In the genomic region with DNA sequence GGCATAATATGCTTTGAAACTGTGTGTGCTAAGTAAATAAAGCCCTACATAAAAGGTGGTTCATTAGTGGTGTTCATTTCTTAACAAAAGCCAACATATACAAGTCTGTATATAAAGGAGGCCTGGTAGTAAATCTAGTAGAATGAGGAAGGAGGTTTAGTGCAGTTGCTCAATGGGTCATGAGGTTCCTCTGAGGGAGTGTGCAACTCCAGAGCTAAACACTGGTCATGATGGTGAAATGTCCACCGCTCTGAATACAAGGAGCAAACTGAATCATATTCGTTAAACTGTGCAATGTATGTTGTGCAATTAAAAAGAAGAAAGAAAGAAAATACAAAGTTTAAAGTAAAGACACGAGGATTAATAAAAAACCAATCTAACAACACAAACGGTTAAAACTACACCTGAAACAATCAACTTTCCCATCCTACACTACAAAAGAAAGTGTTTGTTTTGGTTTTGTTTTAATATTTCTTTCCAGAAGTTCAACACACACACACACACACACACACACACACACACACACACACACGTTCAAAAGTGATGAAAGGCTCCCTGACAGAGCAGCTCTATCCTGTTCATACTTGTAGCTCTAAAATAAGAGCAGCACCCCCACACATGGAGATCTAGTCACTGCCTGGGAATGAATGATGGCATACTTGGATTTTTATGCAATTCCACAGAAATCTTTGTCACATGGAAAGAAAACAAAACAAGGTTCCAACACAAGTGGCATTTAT, we compare ENCODE assay signal across 19 mouse cellular contexts. TPM values are rescaled to one million over a fixed set of nuclear protein-coding genes. Genes with fewer than 3 reads are reported as not detected.
DNase-seq lines count a peak whose midpoint lies in the region; ATAC-seq and TF ChIP-seq lines count a peak whose summit lies in the region.
"Had no signal": no experiment of that assay in that cellular context is flagged by ENCODE, and none has a peak within 500 bp of the region (broad histone marks: within the 10 kb centered on the region; RNA-seq: fewer than 3 reads in every experiment).

No protein-coding gene starts in this region.

- H3K27ac ChIP-seq in intestine, embryonic 16.5 days (ENCODE audit: low read length) = no peak overlapping the region
- H3K27ac ChIP-seq in intestine, embryonic 15.5 days = no peak overlapping the region
- peak overlapping the region; percentile 59; the same call in 1 of the 2 replicates for H3K27ac ChIP-seq in bone marrow, adult 2 months (ENCODE audit: control insufficient read depth, insufficient read depth, low read depth, low read length, poor library complexity)
- H3K27ac ChIP-seq in left cerebral cortex, adult 2 months = no peak overlapping the region
- no peak overlapping the region for H3K27ac ChIP-seq in midbrain, embryonic 14.5 days (replicated peaks; ENCODE audit: low read depth, low read length)
- H3K27ac ChIP-seq: hindbrain, embryonic 12.5 days; midbrain, embryonic 15.5 days; stomach, embryonic 15.5 days had no signal

- H3K27me3 ChIP-seq in intestine, embryonic 16.5 days (replicated peaks; ENCODE audit: control insufficient read depth, insufficient read depth, low read length) = no peaks in the 10 kb centered on the region
- no peaks in the 10 kb centered on the region for H3K27me3 ChIP-seq in intestine, embryonic 15.5 days (replicated peaks)
- H3K27me3 ChIP-seq in midbrain, embryonic 14.5 days (ENCODE audit: control insufficient read depth, insufficient read depth, low read length) = no peaks in the 10 kb centered on the region
- H3K27me3 ChIP-seq: CH12.LX; hindbrain, embryonic 12.5 days; midbrain, embryonic 15.5 days; stomach, embryonic 15.5 days had no signal

- peak; percentile 72; the same call in 1 of the 2 replicates for ATAC-seq in intestine, embryonic 16.5 days
- ATAC-seq in intestine, embryonic 15.5 days = no peak
- no peak for ATAC-seq in midbrain, embryonic 14.5 days (ENCODE audit: low FRiP score, low TSS enrichment)
- ATAC-seq: forebrain, embryonic 16.5 days; inflammation-experienced regulatory T-cells, adult 6 months; midbrain, embryonic 15.5 days had no signal

- no peak overlapping the region for H3K9ac ChIP-seq in intestine, embryonic 16.5 days (ENCODE audit: low read depth, low read length)
- H3K9ac ChIP-seq in intestine, embryonic 15.5 days = no peak overlapping the region
- H3K9ac ChIP-seq in midbrain, embryonic 14.5 days (replicated peaks; ENCODE audit: low read length) = no peak overlapping the region
- H3K9ac ChIP-seq: hindbrain, embryonic 12.5 days; midbrain, embryonic 15.5 days; stomach, embryonic 15.5 days had no signal

- DNase-seq in large intestine, adult 2 months (ENCODE audit: low read depth, low spot score) = peak; percentile 24
- DNase-seq in monocyte, adult 2 months (ENCODE audit: low read depth in 1 of 2, low spot score in 2 of 2) = peak; percentile 53 to 61
- no peak for DNase-seq in heart, postnatal 36 days
- DNase-seq in left cerebral cortex, adult 2 months (ENCODE audit: extremely low spot score in 1 of 2, low spot score in 2 of 2) = no peak
- DNase-seq in midbrain, embryonic 14.5 days = no peak
- DNase-seq: adrenal gland, postnatal 10 days; cerebellum, adult 18-20 months; cerebellum, postnatal 36 days; heart, adult 18-20 months had no signal

- no peaks in the 10 kb centered on the region for H3K4me1 ChIP-seq in intestine, embryonic 16.5 days (ENCODE audit: control insufficient read depth, insufficient read depth, low read length)
- no peaks in the 10 kb centered on the region for H3K4me1 ChIP-seq in intestine, embryonic 15.5 days (replicated peaks)
- peaks cover 2% of the 10 kb centered on the region; the same call in 1 of the 2 replicates for H3K4me1 ChIP-seq in bone marrow, adult 2 months (ENCODE audit: control insufficient read depth, insufficient read depth, low read length)
- H3K4me1 ChIP-seq in midbrain, embryonic 14.5 days (ENCODE audit: control insufficient read depth, insufficient read depth, low read length) = no peaks in the 10 kb centered on the region
- H3K4me1 ChIP-seq: hindbrain, embryonic 12.5 days; midbrain, embryonic 15.5 days; stomach, embryonic 15.5 days had no signal

- no peaks in the 10 kb centered on the region for H3K36me3 ChIP-seq in intestine, embryonic 16.5 days (ENCODE audit: control insufficient read depth, insufficient read depth, low read length)
- H3K36me3 ChIP-seq in intestine, embryonic 15.5 days = no peaks in the 10 kb centered on the region
- H3K36me3 ChIP-seq in midbrain, embryonic 14.5 days (ENCODE audit: control insufficient read depth, insufficient read depth, low read length) = no peaks in the 10 kb centered on the region
- H3K36me3 ChIP-seq: hindbrain, embryonic 12.5 days; midbrain, embryonic 15.5 days; stomach, embryonic 15.5 days had no signal

- TF ChIP-seq CTCF in bone marrow, adult 2 months (IDR thresholded peaks at IDR 0.05; ENCODE audit: control insufficient read depth, insufficient read depth, low read length) = no peak
- TF ChIP-seq CTCF in left cerebral cortex, adult 2 months (IDR thresholded peaks at IDR 0.05) = no peak

- H3K9me3 ChIP-seq in intestine, embryonic 16.5 days (ENCODE audit: control insufficient read depth, low read length) = 0 out of 2 replicates have a peak, but pooled peaks cover 3% of the 10 kb centered on the region
- no peaks in the 10 kb centered on the region for H3K9me3 ChIP-seq in intestine, embryonic 15.5 days
- no peaks in the 10 kb centered on the region for H3K9me3 ChIP-seq in midbrain, embryonic 14.5 days (ENCODE audit: control insufficient read depth, low read length)
- H3K9me3 ChIP-seq: hindbrain, embryonic 12.5 days; midbrain, embryonic 15.5 days; stomach, embryonic 15.5 days had no signal

- TF ChIP-seq POLR2A in bone marrow, adult 2 months (IDR thresholded peaks at IDR 0.05; ENCODE audit: borderline replicate concordance, control insufficient read depth, low read depth, low read length) = no peak

- no peak overlapping the region for H3K4me2 ChIP-seq in intestine, embryonic 16.5 days (ENCODE audit: low read depth, low read length)
- H3K4me2 ChIP-seq in intestine, embryonic 15.5 days (replicated peaks) = no peak overlapping the region
- no peak overlapping the region for H3K4me2 ChIP-seq in midbrain, embryonic 14.5 days (ENCODE audit: low read length)
- H3K4me2 ChIP-seq: hindbrain, embryonic 12.5 days; midbrain, embryonic 15.5 days; stomach, embryonic 15.5 days had no signal

- H3K4me3 ChIP-seq in intestine, embryonic 16.5 days (ENCODE audit: low read length) = no peak overlapping the region
- H3K4me3 ChIP-seq in intestine, embryonic 15.5 days (replicated peaks) = no peak overlapping the region
- no peak overlapping the region for H3K4me3 ChIP-seq in bone marrow, adult 2 months (replicated peaks; ENCODE audit: control insufficient read depth, low read depth, low read length)
- no peak overlapping the region for H3K4me3 ChIP-seq in left cerebral cortex, adult 2 months
- H3K4me3 ChIP-seq in midbrain, embryonic 14.5 days (replicated peaks; ENCODE audit: low read depth, low read length) = no peak overlapping the region
- H3K4me3 ChIP-seq: erythroblast, embryonic 14.5 days; hindbrain, embryonic 12.5 days; midbrain, embryonic 15.5 days; stomach, embryonic 15.5 days had no signal

- 78% methylated on average over 5 of the region's 5 CpGs for WGBS in intestine, embryonic 16.5 days
- WGBS in intestine, embryonic 15.5 days = 77% methylated on average over 5 of the region's 5 CpGs
- 40% methylated on average over 5 of the region's 5 CpGs for WGBS in bone marrow, adult 2 months
- 22% methylated on average over 5 of the region's 5 CpGs for WGBS in large intestine, adult 2 months
- WGBS in midbrain, embryonic 14.5 days = 88% methylated on average over 5 of the region's 5 CpGs

- intact Hi-C loops in heart, postnatal 36 days (cut with DNase I) = no loop called here
- intact Hi-C loops in left cerebral cortex, adult 2 months (cut with DNase I) = no loop called here

RNA-seq across cellular contexts. Expression of a gene that starts 11.9 kb away (rescaled TPM):
- polyA plus RNA-seq in intestine, embryonic 16.5 days (2015; fragmentation: Nextera tagmentation; extraction: Ambion mirVana) = 17.0 and 20.3 TPM in 2 replicates
- 9.1 and 9.5 TPM in 2 replicates for polyA plus RNA-seq in intestine, embryonic 15.5 days (2015; fragmentation: Nextera tagmentation; extraction: Ambion mirVana)
- 51.2 TPM in 2 replicates for polyA plus RNA-seq in bone marrow, adult 2 months (2011; ENCODE audit: insufficient read depth, insufficient read length, low replicate concordance, missing spikeins)
- 24.8 and 75.7 TPM in 2 replicates for polyA plus RNA-seq in large intestine, adult 2 months (2012; rRNA removed)
- 10 to 100 TPM; 14.8 to 18.6 TPM for total RNA-seq in heart, postnatal 36 days (2021)
- 100 to 1,000 TPM; 169 to 176 TPM for total RNA-seq in left cerebral cortex, adult 2 months (2021)
- polyA plus RNA-seq in midbrain, embryonic 14.5 days (2014; fragmentation: Nextera tagmentation; extraction: Ambion mirVana) = 0.13 and 0.20 TPM in 2 replicates
- total RNA-seq: CH12.LX had no signal
- polyA plus RNA-seq: erythroblast, embryonic 14.5 days had no signal

Comparison
In these comparisons a context has a peak if more than half of its experiments do, and no peak if none do; other contexts are left out.
1. DNase-seq: peak in large intestine, adult 2 months (single experiment) and monocyte, adult 2 months (2 of 2); none in heart, postnatal 36 days (0 of 2), left cerebral cortex, adult 2 months (0 of 2) and midbrain, embryonic 14.5 days (single experiment).